Mouse (Mus musculus) cerebellum, adult 18-20 months (tissue): Measurements from ENCODE around the gene Rtn4rl2.
"Not testable (repeated sequence)": the region's sequence is repeated elsewhere in the genome, so short reads cannot be mapped to it uniquely, and the experiment has no call there.

Source experiments
- DNase-seq, 2 experiments: peaks; one replicate each; pipeline ENCODE4 v3.0.0; 2021

Gene Rtn4rl2

DNA sequence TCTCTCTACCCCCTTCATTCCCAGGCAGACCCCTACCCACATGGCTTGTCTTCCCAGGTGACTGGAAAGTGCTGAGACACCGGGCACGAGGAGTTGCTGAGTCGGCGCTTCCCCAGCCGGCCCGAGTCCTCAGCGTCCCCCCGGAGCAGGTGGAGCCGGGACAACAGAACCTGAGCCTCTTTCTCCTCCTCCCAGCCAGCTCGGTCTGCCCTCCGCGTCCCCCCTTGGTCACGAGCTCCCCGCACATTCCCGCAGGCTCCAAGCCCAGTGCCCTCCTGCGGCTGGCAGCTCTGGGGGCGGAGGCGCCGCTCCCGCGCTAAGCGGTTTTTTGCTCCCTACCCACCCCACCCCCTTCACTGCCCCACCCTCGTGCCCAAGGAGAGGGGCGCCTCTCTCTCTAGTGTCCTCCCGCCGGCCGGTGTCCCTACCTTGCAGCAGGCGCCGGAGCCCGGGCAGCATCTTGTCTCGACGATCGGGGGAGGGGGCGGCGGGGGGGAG, at the start of gene Rtn4rl2:
Gene Rtn4rl2, minus strand, starts transcription at position 477 of the 498 bp plus-strand sequence.
- DNase-seq, result no peak

- no peak for DNase-seq
Observed at GRCm38 (mm10) chr2:84935065-84935464, 48.6 kb upstream of the Rtn4rl2 start.

- no peak for DNase-seq
Observed at GRCm38 (mm10) chr2:84934649-84935007, 48.1 kb upstream of the Rtn4rl2 start.

DNA sequence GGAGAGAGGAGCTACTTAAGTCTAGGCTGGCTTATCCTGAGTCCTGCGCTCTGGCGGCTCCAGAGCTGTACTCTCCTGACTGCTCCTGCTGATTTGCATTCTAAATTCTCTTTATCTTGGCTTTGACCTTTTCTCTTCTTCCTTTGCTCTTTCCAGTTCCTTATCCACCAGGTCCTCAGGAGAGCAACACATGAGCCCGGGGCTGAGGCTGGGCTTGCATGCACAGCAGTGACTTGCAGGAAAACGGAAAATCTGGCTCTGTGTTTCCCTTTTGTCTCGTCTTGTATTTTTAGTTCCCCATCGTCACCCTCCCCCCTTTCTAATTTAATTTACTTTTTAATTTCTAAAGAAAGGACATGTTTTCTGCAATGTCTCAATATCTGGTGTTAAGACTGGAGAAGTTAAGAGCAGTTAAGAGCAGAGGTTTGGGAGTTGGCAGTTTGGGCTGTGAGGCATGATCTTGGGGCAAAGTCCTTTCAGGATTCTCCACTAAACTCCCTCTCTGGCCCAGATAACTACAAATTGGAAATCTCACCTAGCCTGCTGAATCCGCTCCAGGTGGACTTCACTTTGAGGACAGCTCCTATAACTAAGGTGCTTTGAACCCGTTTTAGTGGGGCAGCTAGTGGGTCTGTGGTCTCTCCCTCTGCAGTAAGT, 47.6 kb upstream of the Rtn4rl2 start:
- no peak for DNase-seq

DNA sequence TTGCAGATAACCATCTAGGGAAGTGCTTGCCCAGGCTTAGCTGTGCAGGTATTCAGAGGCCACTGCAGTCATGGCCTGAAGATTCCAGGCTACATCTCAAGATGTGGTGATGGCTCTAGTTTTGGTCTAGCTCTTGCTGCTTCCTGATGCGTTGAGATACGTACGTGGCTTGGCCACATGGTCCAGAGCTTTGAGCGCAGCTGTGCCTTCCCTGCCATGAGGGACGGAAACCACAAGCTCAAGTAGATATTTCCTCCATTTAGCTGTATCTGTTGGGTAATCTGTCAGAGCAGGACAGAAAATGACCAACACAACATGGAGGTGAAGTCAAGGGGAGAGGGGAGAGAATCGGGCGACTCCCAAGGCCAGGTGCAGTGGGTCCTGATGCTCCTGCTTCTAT, 43.7 kb upstream of the Rtn4rl2 start:
- no peak for DNase-seq

GRCm38 (mm10) chr2:84919601-84920108, 33.1 kb upstream of the Rtn4rl2 start:
- no peak for DNase-seq

DNA sequence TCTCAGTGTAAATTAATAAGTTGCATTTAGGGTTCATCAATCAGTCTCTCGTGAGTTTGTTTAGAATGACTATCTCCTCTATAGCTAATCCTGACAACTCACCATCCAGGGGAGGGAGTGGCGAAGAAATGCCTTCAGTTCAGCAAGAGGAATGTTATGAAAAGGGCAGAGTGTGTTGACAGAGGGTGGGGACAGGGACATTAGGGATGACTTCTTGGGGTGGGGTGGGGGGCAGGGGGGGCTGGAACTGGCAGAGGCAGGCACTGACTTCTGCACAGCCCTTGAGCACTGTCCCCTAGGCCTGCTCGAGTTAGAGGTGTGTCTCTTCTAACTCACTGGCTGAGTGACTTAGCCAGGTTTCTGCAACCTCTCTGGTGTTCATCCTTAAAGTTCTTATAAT, 31.7 kb upstream of the Rtn4rl2 start:
- DNase-seq, result no peak

GRCm38 (mm10) chr2:84916548-84917320, 30.2 kb upstream of the Rtn4rl2 start:
- DNase-seq, result no peak

- no peak for DNase-seq
Observed at GRCm38 (mm10) chr2:84915330-84915729, 28.8 kb upstream of the Rtn4rl2 start.

DNA sequence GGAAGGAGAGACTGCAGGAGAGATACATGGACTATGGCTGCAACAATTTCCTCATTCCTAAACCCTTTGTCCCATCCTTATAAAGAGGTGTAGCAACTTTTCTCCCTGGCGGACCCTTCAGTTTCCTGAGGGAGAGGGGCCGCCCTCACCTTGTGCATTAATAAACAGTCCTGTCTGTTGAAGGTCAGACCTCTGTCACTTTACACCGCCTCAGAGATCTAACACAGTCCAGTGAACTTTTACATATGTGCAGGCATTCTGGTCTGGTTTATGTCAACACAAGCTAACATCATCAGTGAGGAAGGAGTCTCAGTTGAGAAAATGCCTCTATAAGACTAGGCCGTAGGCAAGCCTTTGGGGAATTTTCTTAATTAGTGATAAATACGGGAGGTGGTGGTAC, 27.4 kb upstream of the Rtn4rl2 start:
- no peak for DNase-seq

DNA sequence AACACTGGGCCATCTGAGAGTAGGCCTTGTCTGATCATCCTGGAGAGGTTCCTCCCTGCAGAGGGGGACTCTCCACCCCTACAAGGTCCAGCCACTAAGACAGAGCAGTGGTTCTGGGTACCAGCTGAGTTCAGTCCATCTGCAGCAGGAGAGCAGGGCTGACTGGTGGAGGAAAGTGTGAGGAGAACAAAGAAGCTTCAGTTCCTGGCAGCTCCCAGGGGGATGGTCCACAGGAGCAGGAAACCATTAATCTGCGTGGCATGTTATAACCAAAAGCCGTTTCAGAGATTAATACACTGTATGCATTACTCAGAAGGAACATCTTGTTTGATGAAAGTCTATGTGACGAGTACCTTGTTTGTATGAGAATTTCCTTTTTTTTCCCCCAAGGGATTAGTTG, 26.2 kb upstream of the Rtn4rl2 start:
- no peak for DNase-seq

DNA sequence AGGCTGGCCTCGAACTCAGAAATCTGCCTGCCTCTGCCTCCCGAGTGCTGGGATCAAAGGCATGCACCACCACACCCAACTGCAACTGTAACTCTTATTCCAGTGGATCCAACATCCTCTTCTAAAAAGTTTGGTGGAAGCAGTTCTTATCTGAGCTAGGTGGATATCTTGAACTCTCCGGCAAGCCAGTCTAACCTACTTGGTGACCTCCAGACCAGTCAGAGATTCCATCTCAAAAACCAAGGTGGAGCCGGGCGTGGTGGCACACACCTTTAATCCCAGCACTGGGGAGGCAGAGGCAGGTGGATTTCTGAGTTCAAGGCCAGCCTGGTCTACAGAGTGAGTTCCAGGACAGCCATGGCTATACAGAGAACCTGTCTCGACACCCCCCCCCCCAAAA, 10.2 kb upstream of the Rtn4rl2 start:
- not testable (repeated sequence) for DNase-seq

GRCm38 (mm10) chr2:84895495-84896198, 9.1 kb upstream of the Rtn4rl2 start:
- no peak for DNase-seq

- DNase-seq, result no peak
Observed at GRCm38 (mm10) chr2:84893359-84893758, 6.8 kb upstream of the Rtn4rl2 start.

DNA sequence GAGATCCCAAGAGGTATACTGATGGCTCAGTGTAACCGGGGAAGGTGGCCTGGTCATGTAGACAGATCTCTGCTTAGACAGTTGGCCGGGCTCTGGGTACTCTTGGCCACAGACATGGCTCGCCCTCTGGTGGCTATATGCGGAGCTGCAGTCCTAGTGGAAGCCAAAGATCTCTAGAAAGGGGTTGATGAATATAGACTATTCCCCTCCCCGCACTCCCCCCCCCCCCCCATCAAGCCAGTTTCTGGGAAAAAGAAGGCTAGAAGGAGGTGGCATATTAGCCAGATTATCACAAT, 3.5 kb upstream of the Rtn4rl2 start:
- DNase-seq, result peak; percentile 75 to 77

DNA sequence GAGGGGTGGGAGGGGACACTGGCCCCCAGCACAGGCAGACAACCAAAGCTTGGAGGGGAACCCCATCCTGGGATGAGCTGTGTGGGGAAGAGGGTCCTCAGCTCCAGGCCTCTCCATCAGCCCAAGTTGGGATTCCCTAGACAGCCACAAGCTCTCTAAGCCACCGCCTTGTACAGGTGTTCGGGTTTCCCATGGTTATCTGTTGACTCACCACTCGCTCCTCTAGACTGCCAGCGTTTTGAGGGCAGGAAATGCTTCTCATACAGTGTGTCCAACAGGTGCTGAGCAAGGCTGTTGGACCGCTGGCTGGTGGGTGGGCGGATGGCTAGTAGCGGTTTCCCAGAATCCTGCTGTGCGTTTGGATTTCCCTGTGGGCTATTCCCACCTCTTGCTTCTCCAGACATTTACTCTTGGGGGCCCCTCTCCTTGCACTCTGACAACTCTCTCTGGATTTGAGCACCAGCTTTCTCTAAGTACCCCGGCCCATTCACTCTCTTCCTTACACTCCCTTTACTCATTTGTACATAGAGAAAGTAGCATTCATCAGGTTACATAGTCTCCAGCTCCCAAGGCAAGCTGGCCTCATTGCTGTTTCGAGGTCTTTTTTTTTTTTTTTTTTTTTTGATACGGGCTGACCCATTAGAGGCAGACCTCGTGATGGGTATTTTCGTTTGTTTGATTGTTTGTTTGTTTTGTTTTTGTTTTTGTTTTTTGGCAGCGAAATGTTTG, 3.0 kb upstream of the Rtn4rl2 start:
- no peak for DNase-seq

- peak in 1 of 2 experiments; percentile 26 for DNase-seq
Observed at GRCm38 (mm10) chr2:84888657-84889315, 2.3 kb upstream of the Rtn4rl2 start.

DNA sequence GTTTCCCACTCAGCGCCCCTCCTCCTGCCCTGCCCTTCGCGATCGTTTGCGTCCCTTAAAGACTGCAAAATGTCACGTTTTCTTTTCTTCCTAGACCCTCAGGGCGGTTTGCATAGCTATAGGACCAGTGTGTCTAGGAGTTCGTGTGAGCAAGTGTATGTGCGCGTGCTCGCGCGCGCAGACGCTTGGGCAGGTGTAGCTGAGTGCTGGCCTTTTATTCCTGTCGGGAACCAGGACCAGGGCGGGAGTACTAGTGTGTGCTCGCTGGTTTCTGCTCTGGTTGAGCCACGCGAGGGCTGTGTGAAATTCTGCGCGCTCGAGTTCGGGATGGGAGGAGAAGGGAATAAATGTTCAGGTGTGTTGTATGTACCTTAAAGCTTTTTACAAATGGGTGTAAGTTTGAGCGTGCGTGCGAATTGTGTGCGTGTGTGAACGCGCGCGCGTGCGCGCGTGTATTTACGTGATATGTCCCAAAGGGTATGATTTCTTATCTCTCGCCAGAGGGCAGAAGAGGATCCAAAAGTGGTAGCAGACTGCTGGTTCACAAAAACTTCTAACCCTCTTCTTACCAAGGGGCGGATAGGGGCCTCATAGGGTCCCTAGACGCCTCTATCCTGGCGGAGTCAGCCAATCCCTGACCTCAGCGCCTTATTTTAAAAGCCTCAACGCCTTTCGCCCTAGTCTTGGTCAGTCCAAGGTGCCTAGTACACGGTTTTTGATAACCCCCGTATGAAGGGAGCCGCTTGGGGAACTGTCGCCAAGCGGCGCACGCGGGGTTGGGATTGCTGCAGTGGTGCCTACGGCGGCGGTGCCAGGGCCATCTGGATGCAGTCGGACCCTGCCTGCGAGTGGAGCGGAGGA, 1.1 kb upstream of the Rtn4rl2 start:
- DNase-seq, result no peak

- DNase-seq, result no peak
Observed at GRCm38 (mm10) chr2:84886821-84887281, 341 bp upstream of the Rtn4rl2 start.

DNA sequence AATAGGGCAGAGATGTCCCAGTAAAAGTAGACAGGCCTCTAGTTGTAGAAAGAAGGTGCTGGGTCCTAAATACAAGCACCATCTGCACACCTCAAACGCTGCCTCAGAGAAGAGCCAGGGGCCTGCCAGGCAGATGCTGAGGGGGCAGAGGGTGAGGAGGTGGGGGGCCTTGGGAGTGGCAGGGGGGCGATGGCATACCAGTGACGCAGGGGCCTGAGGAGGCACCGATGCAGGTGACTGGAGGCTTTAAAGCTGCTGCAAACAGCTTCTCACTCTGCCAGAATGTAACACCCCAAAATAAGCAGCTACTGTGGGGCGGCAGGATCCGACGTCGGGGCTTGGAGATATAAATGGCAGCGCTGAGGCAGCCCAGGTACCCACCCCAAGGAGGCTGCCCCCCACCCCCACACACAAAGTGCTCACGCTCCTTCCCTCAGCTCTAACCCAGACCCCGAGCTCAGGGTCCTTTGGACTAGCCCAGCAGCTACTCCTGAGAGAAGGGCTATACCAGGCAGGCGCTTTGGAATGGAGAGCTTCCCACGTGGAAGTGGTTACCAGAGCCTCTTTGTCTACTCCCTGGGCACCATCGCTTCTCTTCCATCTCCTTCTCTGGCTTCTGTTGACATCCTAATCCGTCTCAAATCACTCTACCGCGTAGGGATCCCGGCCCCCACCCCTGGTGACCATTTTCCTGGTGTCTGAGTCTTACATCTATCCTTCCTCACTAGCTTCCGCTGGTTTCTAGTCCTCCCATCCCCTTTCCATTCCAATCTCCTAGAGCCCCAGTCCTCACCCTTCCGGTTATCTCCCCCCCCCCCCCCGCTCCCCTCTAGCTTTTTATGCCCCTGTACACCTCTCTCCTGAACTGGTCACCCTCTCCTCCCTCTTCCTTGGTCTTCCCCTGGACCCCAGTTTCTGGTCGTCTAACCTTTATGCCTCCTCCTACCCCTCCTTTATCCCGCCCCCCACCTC, 1.1 kb downstream of the Rtn4rl2 start:
- no peak for DNase-seq
